Mouse (Mus musculus) heart, adult 18-20 months (tissue): Measurements from ENCODE around the gene Gm9736. TPM values are rescaled to one million over a fixed set of nuclear protein-coding genes. Genes with fewer than 3 reads are reported as not detected.
"Not testable (repeated sequence)": the region's sequence is repeated elsewhere in the genome, so short reads cannot be mapped to it uniquely, and the experiment has no call there.

Source experiments
- DNase-seq, 2 experiments: peaks; one replicate each; pipeline ENCODE4 v3.0.0; 2021 to 2022; ENCODE audit warnings: mixed read lengths in 1 of 2
- total RNA-seq, 2 experiments: library from RNA; stranded (reverse); gene quantifications; 2 replicates each; pipeline ENCODE4 v1.2.3; 2021

Gene Gm9736
- total RNA-seq, 2 experiments from 2014 or later = not detected

GRCm38 (mm10) chr10:77726186-77726585 is 25.0 kb downstream of the Gm9736 start, which contains the start of gene Gm10100:
Gene Gm10100, plus strand, starts transcription at chr10:77726486.
- DNase-seq = no peak

- no peak for DNase-seq
These were observed 26.3 kb downstream of the Gm9736 start for GRCm38 (mm10) chr10:77724855-77725254.

- DNase-seq = not testable (repeated sequence)
These were observed 30.9 kb downstream of the Gm9736 start, which contains the start of gene Krtap12-1 for GRCm38 (mm10) chr10:77720299-77720698. Gene Krtap12-1, plus strand, starts transcription at chr10:77720599.

- DNase-seq = no peak
These were observed 35.6 kb downstream of the Gm9736 start, which contains the start of gene Gm10142 for GRCm38 (mm10) chr10:77715507-77715906. Gene Gm10142, plus strand, starts transcription at chr10:77715807.

- DNase-seq = peak in 1 of 2 experiments; percentile 5
These were observed 37.4 kb downstream of the Gm9736 start for GRCm38 (mm10) chr10:77713734-77714133.

GRCm38 (mm10) chr10:77711157-77711556 is 40.0 kb downstream of the Gm9736 start, which contains the start of gene Gm10024:
Gene Gm10024, plus strand, starts transcription at chr10:77711457.
- not testable (repeated sequence) for DNase-seq

GRCm38 (mm10) chr10:77709831-77710230 is 41.3 kb downstream of the Gm9736 start:
- no peak for DNase-seq

- DNase-seq = no peak
These were observed 44.8 kb downstream of the Gm9736 start, which contains the start of gene Gm10272 for GRCm38 (mm10) chr10:77706326-77706725. Gene Gm10272, plus strand, starts transcription at chr10:77706626.

Other genes with a start within 250 kb of the Gm9736 start
- gene Fam207a, start 235.6 kb downstream of the Gm9736 start, total RNA-seq = 10 to 100 TPM in 1 of 2 experiments, 1 to 10 TPM in 1; 8.3 to 10.5 TPM
- gene Itgb2, start 221.1 kb downstream of the Gm9736 start, total RNA-seq = 1 to 10 TPM; 6.8 to 7.9 TPM
- 100 to 1,000 TPM; 132 to 150 TPM for gene Pttg1ip, start 169.6 kb downstream of the Gm9736 start, total RNA-seq
- 10 to 100 TPM; 81.7 to 82.3 TPM for gene Sumo3, start 145.3 kb downstream of the Gm9736 start, total RNA-seq
- 10 to 100 TPM; 15.5 to 15.7 TPM for gene Gm49325, start 145.2 kb downstream of the Gm9736 start, total RNA-seq
- gene Ube2g2, start 129.1 kb downstream of the Gm9736 start, total RNA-seq = 10 to 100 TPM; 80.9 to 82.8 TPM
- not detected for gene Tspear, start 64.8 kb downstream of the Gm9736 start, total RNA-seq
- gene Gm19402, start 60.6 kb downstream of the Gm9736 start, total RNA-seq = not detected
- gene Gm9508, start 54.1 kb downstream of the Gm9736 start, total RNA-seq = not detected
- not detected for gene Gm10272, start 44.7 kb downstream of the Gm9736 start, total RNA-seq
- gene Gm10024, start 39.9 kb downstream of the Gm9736 start, total RNA-seq = not detected
- gene Gm10142, start 35.5 kb downstream of the Gm9736 start, total RNA-seq = not detected
- gene Krtap12-1, start 30.8 kb downstream of the Gm9736 start, total RNA-seq = not detected
- gene Gm10100, start 24.9 kb downstream of the Gm9736 start, total RNA-seq = not detected
- gene Gm18596, start 8.7 kb downstream of the Gm9736 start, total RNA-seq = not detected
- not detected for gene Gm3233, start 8.3 kb upstream of the Gm9736 start, total RNA-seq
- gene Gm3238, start 20.0 kb upstream of the Gm9736 start, total RNA-seq = not detected
- gene Gm7138, start 25.6 kb upstream of the Gm9736 start, total RNA-seq = not detected
- not detected for gene Gm3250, start 31.2 kb upstream of the Gm9736 start, total RNA-seq
- not detected for gene Gm7137, start 36.8 kb upstream of the Gm9736 start, total RNA-seq
- not detected for gene Gm9639, start 43.7 kb upstream of the Gm9736 start, total RNA-seq
- gene Gm19668, start 47.8 kb upstream of the Gm9736 start, total RNA-seq = not detected
- not detected for gene Gm9507, start 60.5 kb upstream of the Gm9736 start, total RNA-seq
- not detected for gene Gm2696, start 63.3 kb upstream of the Gm9736 start, total RNA-seq
- not detected for gene Krtap10-4, start 75.7 kb upstream of the Gm9736 start, total RNA-seq
- not detected for gene Krtap10-10, start 84.6 kb upstream of the Gm9736 start, total RNA-seq
- not detected for gene Gm36176, start 95.4 kb upstream of the Gm9736 start, total RNA-seq
- not detected for gene Gm10318, start 101.5 kb upstream of the Gm9736 start, total RNA-seq
- not detected for gene Gm3285, start 110.6 kb upstream of the Gm9736 start, total RNA-seq
- under 1 TPM; 0.49 to 0.69 TPM for gene Lrrc3, start 151.2 kb upstream of the Gm9736 start, total RNA-seq
- 1 to 10 TPM in 1 of 2 experiments, under 1 TPM in 1; 0.99 to 1.5 TPM for gene Trpm2, start 219.2 kb upstream of the Gm9736 start, total RNA-seq
- 1 to 10 TPM; 8.8 to 9.8 TPM for gene 1810043G02Rik, start 227.2 kb upstream of the Gm9736 start, total RNA-seq